Mouse (Mus musculus): Measurements from ENCODE around the gene Sf3a3.

Gene Sf3a3

DNA sequence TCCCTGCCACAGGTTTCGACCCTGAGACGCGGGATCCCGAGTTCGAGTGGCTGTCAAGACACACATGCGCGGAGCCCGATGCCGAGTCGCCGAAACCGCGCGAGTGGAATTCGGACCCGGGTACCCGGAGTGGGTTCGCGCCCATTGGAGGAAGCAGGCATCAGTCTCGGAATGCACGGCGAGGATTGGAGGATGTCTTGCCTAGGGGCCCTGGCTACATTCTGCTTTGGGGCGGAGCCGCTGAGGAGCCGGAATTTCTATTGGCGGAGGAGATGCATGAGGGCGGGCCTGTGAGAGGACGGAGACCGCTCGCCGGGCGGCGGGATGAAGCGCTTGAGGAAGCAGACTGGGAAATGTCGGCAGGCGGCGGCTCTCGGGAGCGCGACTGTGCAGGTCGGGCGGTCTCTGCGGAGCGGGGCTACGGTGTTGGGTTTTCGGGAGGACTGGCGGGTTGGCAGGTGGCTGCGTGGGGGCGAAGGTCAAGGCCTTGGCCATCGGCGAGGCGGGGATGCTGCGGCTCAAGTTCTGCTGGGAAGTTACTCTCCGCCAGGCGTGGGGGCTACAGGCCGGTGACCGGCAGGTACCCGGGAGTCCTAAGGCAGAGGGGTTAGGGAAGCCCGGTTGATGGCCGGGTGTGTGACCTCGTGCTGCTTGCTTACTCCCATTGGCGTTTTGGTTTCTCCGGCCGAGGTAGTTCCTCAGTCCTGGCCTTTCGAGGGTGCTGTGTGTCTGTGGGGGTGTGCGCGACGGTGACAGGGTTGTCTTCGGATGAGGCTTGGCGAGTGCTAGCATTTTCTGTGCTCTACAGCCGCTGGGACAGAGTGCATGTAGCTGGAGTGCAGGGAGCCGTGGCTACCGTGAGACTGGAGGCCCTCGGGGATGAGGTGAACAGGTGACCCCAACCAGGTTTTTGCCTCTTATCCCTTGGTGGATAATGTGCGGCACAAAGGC lies 37.0 kb downstream of the Sf3a3 start:
- TF ChIP-seq GATA4 (IDR thresholded peaks at IDR 0.05; ENCODE audit: insufficient replicate concordance, low read length): no peak

GRCm38 (mm10) chr4:124752281-124753199 lies 38.0 kb downstream of the Sf3a3 start:
- no peak; the same call in 1 of the 2 replicates for TF ChIP-seq GATA4 (IDR thresholded peaks at IDR 0.05; ENCODE audit: insufficient replicate concordance, low read length)

- TF ChIP-seq GATA4 (IDR thresholded peaks at IDR 0.05; ENCODE audit: insufficient replicate concordance, low read length): no peak
These were observed 41.0 kb downstream of the Sf3a3 start for GRCm38 (mm10) chr4:124755526-124755925.

DNA sequence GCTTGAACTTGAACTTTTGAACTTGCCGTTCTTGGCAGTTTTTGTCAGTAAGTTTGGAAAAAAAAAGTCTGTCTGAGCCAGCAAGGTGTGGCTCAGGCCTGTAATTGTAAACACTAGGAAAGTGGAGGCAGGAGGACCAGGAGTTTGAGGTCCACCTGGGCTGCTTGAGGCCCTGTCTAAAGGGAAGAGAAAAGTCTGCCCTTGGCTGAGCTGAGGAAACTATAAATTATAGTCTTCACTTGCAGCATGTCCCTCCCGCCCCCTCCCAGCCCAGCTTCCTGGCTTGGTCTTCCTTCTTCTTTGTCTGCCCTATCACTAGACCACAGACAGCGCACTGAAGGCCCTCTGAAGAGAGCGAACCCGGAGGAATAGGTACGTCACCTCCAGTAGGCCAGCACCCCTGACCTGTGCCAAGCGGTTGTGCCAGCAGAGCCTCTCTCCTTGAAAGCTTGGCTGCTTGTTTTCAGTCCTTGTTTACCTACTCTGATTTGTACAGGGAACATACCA lies 44.8 kb downstream of the Sf3a3 start:
- peak; percentile 39; the same call in 1 of the 2 replicates for TF ChIP-seq GATA4 (IDR thresholded peaks at IDR 0.05; ENCODE audit: insufficient replicate concordance, low read length)

- no peak for TF ChIP-seq GATA4 (IDR thresholded peaks at IDR 0.05; ENCODE audit: insufficient replicate concordance, low read length)
These were observed 46.6 kb downstream of the Sf3a3 start for GRCm38 (mm10) chr4:124761201-124761600.

DNA sequence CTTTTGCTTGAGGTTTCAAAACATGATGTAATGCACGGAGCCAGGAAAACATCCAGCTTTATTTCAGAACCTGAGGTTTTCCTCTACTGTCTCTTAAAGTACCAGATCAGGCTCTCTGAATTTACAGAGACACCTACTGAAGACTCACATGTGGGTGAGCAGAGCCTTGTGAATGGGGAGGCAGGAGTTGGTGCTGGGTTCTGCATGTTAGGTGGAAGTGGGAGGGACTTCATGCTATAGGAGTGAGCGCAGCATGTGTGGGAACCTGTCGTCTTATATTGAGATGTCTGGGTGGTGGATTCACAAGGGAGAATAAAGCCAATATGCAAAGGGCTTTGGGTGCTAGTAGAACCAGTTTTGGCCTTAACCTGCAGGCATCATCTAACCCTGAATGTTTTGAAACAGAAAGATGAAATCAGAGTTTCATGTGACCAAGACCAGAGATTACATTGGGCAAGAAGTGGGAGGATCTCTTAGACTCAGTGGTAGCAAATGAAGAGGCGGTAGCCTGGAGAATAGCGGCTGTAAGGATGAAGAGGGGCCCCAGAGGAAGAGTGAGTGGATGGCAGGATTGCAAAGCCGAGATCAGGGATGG lies 48.4 kb downstream of the Sf3a3 start:
- TF ChIP-seq GATA4 (IDR thresholded peaks at IDR 0.05; ENCODE audit: insufficient replicate concordance, low read length): no peak

DNA sequence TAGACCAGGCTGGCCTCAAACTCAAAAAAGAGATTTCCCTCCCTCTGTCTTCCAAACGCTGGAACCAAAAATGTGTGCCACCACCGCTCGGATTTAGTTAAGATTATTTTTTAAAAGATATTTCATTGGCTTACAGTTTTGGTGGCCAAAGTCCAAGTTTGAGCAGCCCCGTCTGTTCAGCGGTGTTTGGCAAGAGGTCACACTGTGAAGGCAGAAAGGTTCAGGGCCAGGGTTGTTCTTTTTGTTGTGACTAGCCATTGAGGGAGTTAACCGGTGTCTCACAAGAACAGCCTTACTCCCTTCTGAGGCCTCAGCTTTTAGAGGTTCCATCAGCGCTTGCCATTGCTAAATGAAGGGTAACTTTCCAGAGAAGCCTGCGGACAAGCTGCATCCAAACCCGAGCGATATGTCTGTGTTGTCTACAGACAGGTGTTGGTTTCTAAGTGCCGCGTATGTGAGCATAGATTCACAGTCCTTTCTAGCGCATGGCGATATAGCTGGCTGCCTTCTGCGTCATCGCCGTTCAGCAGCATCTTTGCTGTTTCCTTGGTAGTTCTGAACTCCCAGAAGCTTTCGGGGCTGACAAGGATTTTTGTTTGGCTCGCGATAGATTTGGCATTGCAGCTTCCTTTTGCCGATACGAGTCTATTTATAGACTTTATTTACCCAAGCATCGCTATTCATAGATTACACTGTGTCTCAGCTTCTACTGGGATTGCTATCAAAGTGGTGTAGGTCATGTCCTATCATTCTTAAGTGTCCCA lies 51.4 kb downstream of the Sf3a3 start:
- TF ChIP-seq GATA4 (IDR thresholded peaks at IDR 0.05; ENCODE audit: insufficient replicate concordance, low read length): peak; percentile 86; the same call in 1 of the 2 replicates

- TF ChIP-seq GATA4 (IDR thresholded peaks at IDR 0.05; ENCODE audit: insufficient replicate concordance, low read length): no peak
These were observed 52.0 kb downstream of the Sf3a3 start for GRCm38 (mm10) chr4:124766566-124766940.

DNA sequence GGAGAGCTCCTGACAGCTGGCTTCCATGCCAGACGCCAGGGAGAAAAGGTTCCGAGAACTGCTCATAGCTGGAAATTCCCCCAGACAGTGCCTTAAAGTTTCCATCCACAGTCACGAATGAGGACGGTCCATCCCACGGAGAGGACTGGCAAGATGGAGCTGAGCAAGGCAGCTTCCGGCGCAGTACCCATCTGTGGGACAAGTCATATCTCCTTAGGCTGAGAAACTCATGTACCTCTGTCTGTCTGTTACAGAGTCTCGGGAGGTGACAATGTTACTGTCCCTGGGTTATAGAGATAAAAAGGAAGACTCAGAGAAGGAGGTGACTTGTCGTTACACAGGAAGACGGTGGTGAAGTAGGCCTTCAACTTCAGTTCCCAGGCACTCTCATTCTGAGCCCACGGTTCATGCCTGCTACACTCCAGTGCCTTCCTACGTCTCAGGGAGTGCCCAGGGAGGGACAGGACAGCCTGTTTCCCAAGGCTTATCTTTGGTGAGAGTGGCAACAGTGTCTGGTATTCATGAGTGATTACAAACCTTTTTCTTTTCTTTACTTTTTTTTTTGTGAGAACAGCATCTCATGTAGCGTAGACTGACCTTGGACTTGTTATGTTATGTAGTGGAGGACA lies 54.5 kb downstream of the Sf3a3 start:
- no peak for TF ChIP-seq GATA4 (IDR thresholded peaks at IDR 0.05; ENCODE audit: insufficient replicate concordance, low read length)

DNA sequence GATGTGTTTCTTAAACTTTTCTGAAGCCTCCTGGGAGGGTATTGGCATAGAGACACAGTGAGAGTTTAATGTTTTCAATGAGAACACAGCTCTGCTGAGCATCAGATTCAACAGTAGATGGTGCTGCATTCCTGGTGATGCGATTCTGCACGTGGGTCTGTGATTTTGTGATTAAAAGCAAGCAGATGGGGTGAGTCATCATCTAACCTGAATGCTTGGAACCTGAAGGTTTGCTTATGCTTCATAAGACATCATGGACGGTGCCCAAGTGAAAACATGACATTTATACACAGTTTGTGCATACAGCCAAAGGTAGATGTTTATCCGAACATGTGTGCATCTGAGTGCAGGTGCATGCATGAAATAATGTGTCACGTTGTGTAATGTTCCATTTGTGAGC lies 56.0 kb downstream of the Sf3a3 start:
- no peak for TF ChIP-seq GATA4 (IDR thresholded peaks at IDR 0.05; ENCODE audit: insufficient replicate concordance, low read length)

DNA sequence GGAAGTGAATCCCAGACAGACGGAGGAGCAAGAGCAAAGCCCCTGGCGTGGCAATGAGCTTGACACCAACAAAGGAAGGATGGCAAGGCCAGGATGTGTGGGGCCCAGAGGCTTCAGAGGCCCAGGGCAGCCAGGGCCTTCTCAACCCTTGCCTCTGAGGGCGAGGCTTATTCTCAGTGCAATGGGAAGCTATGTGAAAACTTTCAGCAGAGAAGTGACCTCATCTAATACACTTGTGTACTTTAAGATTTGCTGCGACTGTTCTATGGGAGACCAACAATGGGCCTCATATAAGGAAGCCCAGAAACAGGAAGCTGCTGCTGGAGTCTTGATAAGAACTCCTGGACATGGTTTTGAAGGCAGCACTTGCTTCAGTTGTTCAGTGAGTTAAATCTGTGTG lies 57.5 kb downstream of the Sf3a3 start:
- TF ChIP-seq GATA4 (IDR thresholded peaks at IDR 0.05; ENCODE audit: insufficient replicate concordance, low read length): peak; percentile 73; the same call in 1 of the 2 replicates

DNA sequence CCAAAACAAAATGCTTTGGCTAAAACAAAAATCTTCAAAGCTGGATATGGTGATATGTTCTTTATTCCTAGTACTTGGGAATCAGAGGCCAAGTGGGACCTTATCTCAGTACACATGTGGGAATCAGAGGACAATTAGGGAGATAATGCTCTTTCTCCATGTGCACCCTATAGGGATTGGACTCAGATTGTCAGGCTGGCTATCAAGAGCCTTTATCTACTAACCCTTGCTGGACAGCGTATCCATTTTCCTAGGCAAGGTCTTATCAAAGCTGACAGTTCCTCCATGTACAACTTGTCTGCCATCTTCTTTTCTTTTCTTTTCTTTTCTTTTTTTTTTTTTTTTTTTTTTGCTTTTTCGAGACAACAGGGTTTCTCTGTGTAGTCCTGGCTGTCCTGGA lies 58.9 kb downstream of the Sf3a3 start:
- no peak for TF ChIP-seq GATA4 (IDR thresholded peaks at IDR 0.05; ENCODE audit: insufficient replicate concordance, low read length)

DNA sequence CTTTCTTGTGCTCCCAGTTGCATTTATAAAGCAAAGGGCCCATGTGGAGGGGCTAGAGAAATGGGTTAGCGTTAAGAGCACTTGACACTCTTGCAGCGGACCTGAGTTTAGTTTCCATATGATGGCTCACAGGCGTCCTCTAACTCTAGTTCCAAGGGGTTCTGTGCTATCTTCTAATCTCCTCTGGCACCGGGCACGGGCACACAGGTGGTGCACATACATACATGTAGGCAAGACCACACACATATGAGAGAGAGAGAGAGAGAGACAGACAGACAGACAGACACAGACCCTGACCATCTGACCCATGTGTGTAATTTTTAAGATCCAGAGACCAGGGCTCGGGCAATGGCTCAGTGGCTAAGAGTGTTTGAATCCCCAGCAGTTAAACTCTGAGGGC lies 59.4 kb downstream of the Sf3a3 start:
- TF ChIP-seq GATA4 (IDR thresholded peaks at IDR 0.05; ENCODE audit: insufficient replicate concordance, low read length): no peak

GRCm38 (mm10) chr4:124774429-124774828 lies 59.9 kb downstream of the Sf3a3 start:
- no peak for TF ChIP-seq GATA4 (IDR thresholded peaks at IDR 0.05; ENCODE audit: insufficient replicate concordance, low read length)
